Mouse (Mus musculus) brain, adult 2 months (tissue): ENCODE results near the gene Muc13.

ENCODE experiments used
- DNase-seq: peaks from one replicate; pipeline ENCODE4 v3.0.0; 2011; ENCODE audit warnings: low read depth, low spot score

Muc13 gene

GRCm38 (mm10) chr16:33859988-33860700, 66.3 kb downstream of the Muc13 start:
- peak; percentile 99 for DNase-seq

GRCm38 (mm10) chr16:33862406-33862805, 68.6 kb downstream of the Muc13 start:
- DNase-seq: peak; percentile 70

GRCm38 (mm10) chr16:33863208-33863751, 69.4 kb downstream of the Muc13 start:
- peak; percentile 84 for DNase-seq
